Mouse (Mus musculus): ENCODE data around the gene Trpc2. TPM values are rescaled to one million over a fixed set of nuclear protein-coding genes. Genes with fewer than 3 reads are reported as not detected.

The Trpc2 gene
- polyA plus RNA-seq, 1 experiment from 2014 or later: not detected

DNA sequence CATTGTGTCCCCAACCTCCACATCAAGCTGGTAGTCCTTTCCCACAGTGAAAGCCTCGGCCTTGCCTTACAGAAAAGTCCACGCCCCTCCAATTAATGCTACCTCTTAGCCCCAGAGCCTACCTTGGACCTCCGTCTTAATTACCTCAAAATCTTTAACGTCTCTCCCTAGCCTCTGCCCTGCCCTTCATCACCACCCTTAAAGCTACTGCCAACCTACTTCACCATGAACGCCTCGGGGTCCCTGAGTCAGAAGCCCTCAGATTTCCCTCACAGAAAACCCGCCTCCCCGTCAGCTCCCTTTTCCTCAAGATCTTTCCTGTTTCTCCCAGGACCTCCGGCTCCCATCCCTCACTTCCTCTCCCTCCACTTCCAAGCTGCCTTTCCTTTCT lies 18.3 kb upstream of the Trpc2 start:
- DNase-seq (ENCODE audit: low spot score): no peak
- H3K4me1 ChIP-seq (replicated peaks; ENCODE audit: control insufficient read depth, insufficient read depth, low read length): peaks cover 21% of the 10 kb centered on the region
- peaks cover 11% of the 10 kb centered on the region for H3K36me3 ChIP-seq (ENCODE audit: control insufficient read depth, insufficient read depth, low read length)
- ATAC-seq (replicated peaks; ENCODE audit: low FRiP score, low TSS enrichment, low read depth): peak; percentile 22
- H3K4me2 ChIP-seq (ENCODE audit: low read length): peak overlapping the region; percentile 90
- H3K9ac ChIP-seq (ENCODE audit: low read length): peak overlapping the region; percentile 57
- peak overlapping the region; percentile 87 for H3K27ac ChIP-seq (ENCODE audit: low read depth)
- H3K4me3 ChIP-seq (ENCODE audit: low read depth, low read length): peak overlapping the region; percentile 73
- WGBS: under 1% methylated on average over 9 of the region's 9 CpGs
- H3K9me3 ChIP-seq (ENCODE audit: control insufficient read depth, low read length): no peaks in the 10 kb centered on the region
- H3K27me3 ChIP-seq (replicated peaks; ENCODE audit: control insufficient read depth, insufficient read depth, low read length): no peaks in the 10 kb centered on the region

DNA sequence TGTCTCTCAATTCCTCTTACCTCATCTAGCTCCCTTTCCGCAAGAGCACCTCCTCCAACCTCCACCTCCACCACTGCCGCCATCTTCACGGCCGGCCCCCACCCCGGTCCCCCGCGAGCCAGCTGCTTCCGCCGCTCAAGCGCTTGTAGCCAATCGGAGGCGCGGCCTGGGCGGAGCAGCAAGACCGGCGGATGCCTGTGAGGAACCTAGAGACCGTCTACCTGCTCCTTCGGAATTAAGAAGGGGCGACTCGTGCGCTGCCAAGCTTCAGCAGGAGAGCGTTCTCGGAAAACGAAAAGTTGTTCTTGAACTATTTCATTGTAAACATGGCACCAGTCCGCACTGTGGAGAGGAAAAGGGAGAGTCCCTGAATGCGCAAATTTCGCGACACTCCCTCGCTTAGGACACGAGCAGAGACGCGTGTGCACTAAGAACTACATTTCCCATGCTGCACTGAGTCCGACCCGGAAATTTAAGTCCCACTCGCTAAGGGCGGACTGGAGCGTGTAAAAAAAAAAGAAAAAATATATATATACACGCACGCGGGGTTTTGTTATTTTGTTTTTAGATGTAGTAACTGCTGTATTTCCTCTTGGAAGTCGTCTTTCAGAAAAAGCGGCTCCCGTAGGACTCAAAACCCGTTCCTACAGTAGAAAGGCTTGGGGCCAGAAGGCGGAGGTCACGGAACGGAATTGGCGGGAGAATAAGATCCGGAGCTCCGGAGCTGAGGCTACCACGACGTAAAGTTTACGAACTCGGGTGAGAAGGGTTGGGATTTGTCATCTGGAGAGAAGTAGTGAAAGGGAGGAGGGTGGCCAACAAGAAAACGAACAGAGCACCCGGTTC lies 17.6 kb upstream of the Trpc2 start, which contains the start of the genes Rnf121, Xndc1 and Xntrpc:
TSS of gene Rnf121 (minus strand) at position 424 of the 846 bp plus-strand sequence.
TSS of gene Xndc1 (plus strand) at position 466 of the 846 bp plus-strand sequence.
TSS of gene Xntrpc (plus strand) at position 668 of the 846 bp plus-strand sequence.
- peak; percentile 97 for ATAC-seq (replicated peaks; ENCODE audit: low FRiP score, low TSS enrichment, low read depth)
- H3K36me3 ChIP-seq (ENCODE audit: control insufficient read depth, insufficient read depth, low read length): 0 out of 2 replicates have a peak, but pooled peaks cover 8% of the 10 kb centered on the region
- WGBS: under 1% methylated on average over 56 of the region's 56 CpGs
- peaks cover 21% of the 10 kb centered on the region for H3K4me1 ChIP-seq (replicated peaks; ENCODE audit: control insufficient read depth, insufficient read depth, low read length)
- H3K4me3 ChIP-seq (ENCODE audit: low read depth, low read length): peak within 1 kb of the TSS; percentile 73
- H3K27ac ChIP-seq (ENCODE audit: low read depth): peak within 1 kb of the TSS; percentile 87
- peak; percentile 98 for DNase-seq (ENCODE audit: low spot score)
- peak within 1 kb of the TSS; percentile 57 for H3K9ac ChIP-seq (ENCODE audit: low read length)
- H3K4me2 ChIP-seq (ENCODE audit: low read length): peak within 1 kb of the TSS; percentile 90
- H3K9me3 ChIP-seq (ENCODE audit: control insufficient read depth, low read length): no peaks in the 10 kb centered on the region
- H3K27me3 ChIP-seq (replicated peaks; ENCODE audit: control insufficient read depth, insufficient read depth, low read length): no peaks in the 10 kb centered on the region

DNA sequence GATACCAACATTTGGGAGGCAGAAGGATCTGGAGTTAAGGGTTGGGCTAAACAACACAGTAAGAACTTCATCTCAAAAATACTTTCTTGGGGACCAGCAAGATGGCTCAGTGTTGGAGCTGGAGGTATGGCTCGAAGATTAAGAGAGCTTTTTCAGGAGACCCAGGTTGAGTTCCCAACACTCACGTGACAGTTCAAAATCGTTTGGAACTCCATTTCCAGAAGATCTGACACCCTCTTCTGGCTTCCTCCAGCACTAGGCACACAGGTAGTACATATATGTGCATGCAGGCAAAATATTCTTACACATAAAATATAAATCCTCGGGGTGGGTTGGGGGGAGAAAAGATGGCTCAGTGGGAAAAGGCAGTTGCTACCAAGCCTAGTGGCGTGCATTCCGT lies 16.6 kb upstream of the Trpc2 start:
- Histone ChIP-seq H3K36me3 (ENCODE audit: control insufficient read depth, insufficient read depth, low read length) (peaks cover 14% of the 10 kb centered on the region), H3K27me3 (replicated peaks; ENCODE audit: control insufficient read depth, insufficient read depth, low read length) (no peaks in the 10 kb centered on the region), H3K4me1 (replicated peaks; ENCODE audit: control insufficient read depth, insufficient read depth, low read length) (peaks cover 21% of the 10 kb centered on the region), H3K27ac (ENCODE audit: low read depth) (peak overlapping the region; percentile 87; the same call in 1 of the 2 replicates), H3K4me3 (ENCODE audit: low read depth, low read length) (peak overlapping the region; percentile 73), H3K9ac (ENCODE audit: low read length) (peak overlapping the region; percentile 57), H3K9me3 (ENCODE audit: control insufficient read depth, low read length) (no peaks in the 10 kb centered on the region), H3K4me2 (ENCODE audit: low read length) (peak overlapping the region; percentile 90)
- no peak for DNase-seq (ENCODE audit: low spot score)
- ATAC-seq (replicated peaks; ENCODE audit: low FRiP score, low TSS enrichment, low read depth): no peak
- 62% methylated on average over 6 of the region's 6 CpGs for WGBS

DNA sequence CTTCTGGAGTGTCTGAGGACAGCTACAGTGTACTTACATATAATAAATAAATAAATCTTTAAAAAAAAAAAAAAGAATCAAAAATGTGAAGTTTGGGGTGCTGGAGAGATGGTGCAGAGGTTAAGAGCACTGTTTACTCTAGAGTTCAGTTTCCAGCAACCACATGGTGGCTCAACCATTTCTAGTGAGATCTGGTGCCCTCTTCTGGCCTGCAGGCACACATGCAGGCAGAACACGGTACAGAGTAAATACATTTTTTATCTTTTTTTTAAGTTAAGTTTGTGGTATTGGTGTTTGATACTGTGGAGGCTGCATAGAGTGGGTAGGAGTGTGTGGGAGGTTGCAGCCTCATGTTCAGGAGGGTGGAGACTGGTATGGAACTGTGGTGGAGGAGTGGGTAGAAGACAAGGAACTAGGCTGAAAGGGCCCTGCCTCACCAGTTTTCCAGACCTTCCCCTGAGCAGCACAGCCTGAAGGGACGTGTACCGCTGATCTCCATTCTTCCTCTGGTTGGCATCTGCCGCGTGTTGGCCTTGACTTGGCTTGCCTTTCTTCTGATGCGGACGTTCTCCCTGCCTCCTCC lies 6.1 kb upstream of the Trpc2 start:
- peaks cover 93% of the 10 kb centered on the region for H3K36me3 ChIP-seq (ENCODE audit: control insufficient read depth, insufficient read depth, low read length)
- no peak overlapping the region for H3K27ac ChIP-seq (ENCODE audit: low read depth)
- no peak overlapping the region for H3K4me3 ChIP-seq (ENCODE audit: low read depth, low read length)
- no peaks in the 10 kb centered on the region for H3K9me3 ChIP-seq (ENCODE audit: control insufficient read depth, low read length)
- 82% methylated on average over 7 of the region's 7 CpGs for WGBS
- DNase-seq (ENCODE audit: low spot score) (no peak), ATAC-seq (replicated peaks; ENCODE audit: low FRiP score, low TSS enrichment, low read depth) (0 out of 2 replicates have a peak, but pooled peaks have one; percentile 45)
- no peak overlapping the region for H3K4me2 ChIP-seq (ENCODE audit: low read length)
- H3K9ac ChIP-seq (ENCODE audit: low read length): no peak overlapping the region
- no peaks in the 10 kb centered on the region for H3K4me1 ChIP-seq (replicated peaks; ENCODE audit: control insufficient read depth, insufficient read depth, low read length)
- H3K27me3 ChIP-seq (replicated peaks; ENCODE audit: control insufficient read depth, insufficient read depth, low read length): no peaks in the 10 kb centered on the region

DNA sequence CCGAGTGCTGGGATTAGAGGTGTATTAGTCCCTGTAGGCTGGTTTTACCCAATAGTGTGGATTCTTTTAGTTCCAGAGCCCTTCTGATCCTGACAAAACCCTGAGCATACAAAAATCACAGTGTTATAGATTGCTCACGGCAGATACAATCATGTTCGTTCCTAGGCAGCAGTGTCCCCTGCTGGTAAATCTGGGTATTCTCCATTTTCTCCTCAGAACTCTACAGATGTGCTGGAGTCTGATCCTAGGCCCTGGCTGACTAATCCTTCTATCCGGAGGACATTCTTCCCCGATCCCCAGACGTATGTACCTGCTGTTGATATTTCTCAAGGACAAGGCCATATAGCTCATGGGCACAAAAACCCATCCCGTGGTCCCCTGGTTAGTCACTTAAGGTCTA lies 4.4 kb upstream of the Trpc2 start:
- Histone ChIP-seq H3K4me2 (ENCODE audit: low read length) (no peak overlapping the region), H3K9me3 (ENCODE audit: control insufficient read depth, low read length) (no peaks in the 10 kb centered on the region), H3K27me3 (replicated peaks; ENCODE audit: control insufficient read depth, insufficient read depth, low read length) (no peaks in the 10 kb centered on the region), H3K4me3 (ENCODE audit: low read depth, low read length) (no peak overlapping the region), H3K9ac (ENCODE audit: low read length) (no peak overlapping the region), H3K27ac (ENCODE audit: low read depth) (no peak overlapping the region), H3K4me1 (replicated peaks; ENCODE audit: control insufficient read depth, insufficient read depth, low read length) (no peaks in the 10 kb centered on the region), H3K36me3 (ENCODE audit: control insufficient read depth, insufficient read depth, low read length) (peaks cover 93% of the 10 kb centered on the region)
- WGBS: 72% methylated on average over 7 of the region's 7 CpGs
- ATAC-seq (replicated peaks; ENCODE audit: low FRiP score, low TSS enrichment, low read depth) (0 out of 2 replicates have a peak, but pooled peaks have one; percentile 45), DNase-seq (ENCODE audit: low spot score) (no peak)

DNA sequence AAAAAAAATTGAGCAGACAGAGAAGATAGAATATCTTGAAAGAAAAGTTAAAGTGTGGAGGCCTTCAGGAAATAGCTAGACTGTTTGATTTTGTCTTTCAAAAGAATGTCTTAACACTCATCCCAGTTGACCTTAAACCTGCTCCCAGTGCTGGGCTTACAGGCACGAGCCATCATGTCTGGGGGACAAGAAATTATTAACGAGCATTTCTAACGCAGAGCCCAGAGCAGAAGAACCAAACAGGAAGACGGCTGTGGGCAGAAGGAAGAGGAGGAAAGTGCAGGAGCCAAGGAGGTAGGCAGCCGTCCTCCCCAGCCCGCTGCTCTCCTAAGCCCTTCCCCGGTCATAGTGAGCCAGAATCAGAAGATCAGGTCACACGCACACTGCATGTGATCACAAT lies 2.6 kb upstream of the Trpc2 start:
- ATAC-seq (replicated peaks; ENCODE audit: low FRiP score, low TSS enrichment, low read depth): no peak
- peaks cover 84% of the 10 kb centered on the region for H3K36me3 ChIP-seq (ENCODE audit: control insufficient read depth, insufficient read depth, low read length)

DNA sequence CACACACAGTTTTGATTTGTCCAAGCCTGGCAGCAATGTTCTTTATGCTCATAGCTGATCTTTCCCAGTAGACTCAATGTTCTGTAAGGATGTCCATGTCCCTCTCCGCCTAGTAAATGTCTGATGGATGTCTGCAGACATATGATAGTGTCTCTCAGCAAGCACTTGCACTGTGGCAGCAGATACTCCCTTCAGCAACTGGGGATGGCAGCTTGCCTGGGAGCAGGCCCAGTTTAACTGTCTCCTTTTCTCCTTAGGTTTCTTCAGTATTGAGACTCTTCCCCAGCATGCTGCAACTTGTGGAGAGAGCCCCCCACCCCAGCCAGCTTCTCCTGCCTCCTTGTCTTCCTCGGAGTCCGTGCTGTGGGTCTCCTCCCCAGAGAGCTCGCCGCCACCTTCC lies 1.1 kb upstream of the Trpc2 start:
- Histone ChIP-seq H3K4me1 (replicated peaks; ENCODE audit: control insufficient read depth, insufficient read depth, low read length) (no peaks in the 10 kb centered on the region), H3K4me2 (ENCODE audit: low read length) (no peak overlapping the region), H3K9ac (ENCODE audit: low read length) (no peak overlapping the region), H3K36me3 (ENCODE audit: control insufficient read depth, insufficient read depth, low read length) (peaks cover 69% of the 10 kb centered on the region), H3K9me3 (ENCODE audit: control insufficient read depth, low read length) (no peaks in the 10 kb centered on the region), H3K27ac (ENCODE audit: low read depth) (no peak overlapping the region), H3K4me3 (ENCODE audit: low read depth, low read length) (no peak overlapping the region), H3K27me3 (replicated peaks; ENCODE audit: control insufficient read depth, insufficient read depth, low read length) (no peaks in the 10 kb centered on the region)
- WGBS: 97% methylated on average over 5 of the region's 5 CpGs
- no peak for ATAC-seq (replicated peaks; ENCODE audit: low FRiP score, low TSS enrichment, low read depth)
- no peak for DNase-seq (ENCODE audit: low spot score)

More for the DNA sequence above, 2.6 kb upstream of the Trpc2 start:
- DNase-seq (ENCODE audit: low spot score): no peak
- Histone ChIP-seq H3K4me2 (ENCODE audit: low read length) (no peak overlapping the region), H3K4me1 (replicated peaks; ENCODE audit: control insufficient read depth, insufficient read depth, low read length) (no peaks in the 10 kb centered on the region), H3K27ac (ENCODE audit: low read depth) (no peak overlapping the region), H3K4me3 (ENCODE audit: low read depth, low read length) (no peak overlapping the region), H3K27me3 (replicated peaks; ENCODE audit: control insufficient read depth, insufficient read depth, low read length) (no peaks in the 10 kb centered on the region), H3K9ac (ENCODE audit: low read length) (no peak overlapping the region), H3K9me3 (ENCODE audit: control insufficient read depth, low read length) (no peaks in the 10 kb centered on the region)
- WGBS: 82% methylated on average over 8 of the region's 8 CpGs

DNA sequence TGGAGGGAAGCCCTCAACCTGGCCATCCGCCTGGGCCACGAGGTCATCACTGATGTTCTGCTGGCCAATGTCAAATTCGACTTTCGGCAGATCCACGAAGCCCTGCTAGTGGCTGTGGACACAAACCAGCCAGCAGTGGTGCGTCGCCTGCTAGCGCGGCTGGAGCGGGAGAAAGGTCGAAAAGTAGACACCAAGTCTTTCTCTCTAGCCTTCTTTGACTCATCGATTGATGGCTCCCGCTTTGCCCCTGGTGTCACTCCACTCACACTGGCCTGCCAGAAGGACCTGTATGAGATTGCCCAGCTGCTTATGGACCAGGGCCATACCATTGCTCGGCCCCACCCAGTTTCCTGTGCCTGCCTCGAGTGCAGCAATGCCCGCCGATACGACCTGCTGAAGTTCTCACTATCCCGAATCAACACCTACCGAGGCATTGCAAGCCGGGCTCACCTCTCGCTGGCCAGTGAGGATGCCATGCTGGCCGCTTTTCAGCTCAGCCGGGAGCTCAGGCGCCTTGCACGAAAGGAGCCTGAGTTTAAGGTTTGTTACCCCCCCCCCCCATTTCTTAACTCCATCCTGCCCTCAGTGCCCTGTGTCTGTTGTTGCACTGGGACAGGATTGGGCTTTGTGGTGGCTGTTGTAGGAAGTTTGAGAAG lies 1.3 kb downstream of the Trpc2 start:
- peaks cover 50% of the 10 kb centered on the region for H3K36me3 ChIP-seq (ENCODE audit: control insufficient read depth, insufficient read depth, low read length)
- H3K27ac ChIP-seq (ENCODE audit: low read depth): no peak overlapping the region
- no peaks in the 10 kb centered on the region for H3K9me3 ChIP-seq (ENCODE audit: control insufficient read depth, low read length)
- H3K9ac ChIP-seq (ENCODE audit: low read length): no peak overlapping the region
- no peak overlapping the region for H3K4me2 ChIP-seq (ENCODE audit: low read length)
- DNase-seq (ENCODE audit: low spot score): no peak
- 83% methylated on average over 26 of the region's 26 CpGs for WGBS
- no peaks in the 10 kb centered on the region for H3K27me3 ChIP-seq (replicated peaks; ENCODE audit: control insufficient read depth, insufficient read depth, low read length)
- ATAC-seq (replicated peaks; ENCODE audit: low FRiP score, low TSS enrichment, low read depth): no peak
- H3K4me3 ChIP-seq (ENCODE audit: low read depth, low read length): no peak overlapping the region
- no peaks in the 10 kb centered on the region for H3K4me1 ChIP-seq (replicated peaks; ENCODE audit: control insufficient read depth, insufficient read depth, low read length)

All from intestine, embryonic 14.5 days (tissue).